Comparison of ENCODE assay signal across 10 mouse cellular contexts in genomic region chr14:57887171-57887570, GRCm38 (mm10). TPM values are rescaled to one million over a fixed set of nuclear protein-coding genes. Genes with fewer than 3 reads are reported as not detected.
DNase-seq lines count a peak whose midpoint lies in the region; ATAC-seq lines count a peak whose summit lies in the region.
"Had no signal": no experiment of that assay in that cellular context is flagged by ENCODE, and none has a peak within 500 bp of the region (broad histone marks: within the 10 kb centered on the region; RNA-seq: fewer than 3 reads in every experiment).

No protein-coding gene starts in this region.

- no peak overlapping the region for H3K4me2 ChIP-seq in midbrain, embryonic 14.5 days (ENCODE audit: low read length)
- no peak overlapping the region for H3K4me2 ChIP-seq in midbrain, embryonic 11.5 days
- H3K4me2 ChIP-seq in stomach, embryonic 16.5 days (ENCODE audit: low read depth, low read length) = 0 out of 2 replicates have a peak overlapping the region, but pooled peaks have one; percentile 12
- no peak overlapping the region for H3K4me2 ChIP-seq in forebrain, embryonic 14.5 days (ENCODE audit: low read length)
- H3K4me2 ChIP-seq: embryonic facial prominence, embryonic 15.5 days had no signal

- intact Hi-C loops in left cerebral cortex, postnatal 36 days (cut with DNase I) = no loop called here

- no peak overlapping the region for H3K27ac ChIP-seq in midbrain, embryonic 14.5 days (replicated peaks; ENCODE audit: low read depth, low read length)
- no peak overlapping the region for H3K27ac ChIP-seq in midbrain, embryonic 11.5 days (ENCODE audit: low read depth, low read length)
- H3K27ac ChIP-seq in stomach, embryonic 16.5 days (ENCODE audit: low read length) = no peak overlapping the region
- H3K27ac ChIP-seq in forebrain, embryonic 14.5 days (ENCODE audit: low read depth, low read length) = no peak overlapping the region
- H3K27ac ChIP-seq: embryonic facial prominence, embryonic 15.5 days had no signal

- H3K4me3 ChIP-seq in midbrain, embryonic 14.5 days (replicated peaks; ENCODE audit: low read depth, low read length) = no peak overlapping the region
- no peak overlapping the region for H3K4me3 ChIP-seq in midbrain, embryonic 11.5 days (ENCODE audit: low read depth, low read length)
- no peak overlapping the region for H3K4me3 ChIP-seq in stomach, embryonic 16.5 days (replicated peaks; ENCODE audit: low read length)
- no peak overlapping the region for H3K4me3 ChIP-seq in forebrain, embryonic 14.5 days (ENCODE audit: low read depth, low read length)
- H3K4me3 ChIP-seq: embryonic facial prominence, embryonic 15.5 days had no signal

- peak; percentile 28 for DNase-seq in CD4-positive, CD25-positive, alpha-beta regulatory T cell, adult 2 months (ENCODE audit: low read depth, low spot score)
- peak; percentile 15 for DNase-seq in midbrain, embryonic 14.5 days
- DNase-seq in midbrain, embryonic 11.5 days (ENCODE audit: low spot score, missing footprints) = no peak
- peak; percentile 14 to 40 for DNase-seq in kidney, postnatal 25 days
- DNase-seq in left cerebral cortex, postnatal 36 days (ENCODE audit: low spot score in 2 of 2) = no peak
- DNase-seq in forebrain, embryonic 14.5 days (ENCODE audit: low spot score) = no peak

- WGBS in midbrain, embryonic 14.5 days = 76% methylated on average over 8 of the region's 8 CpGs
- WGBS in midbrain, embryonic 11.5 days = 84% methylated on average over 8 of the region's 8 CpGs
- WGBS in stomach, embryonic 16.5 days = 54% methylated on average over 8 of the region's 8 CpGs
- WGBS in forebrain, embryonic 14.5 days = 91% methylated on average over 8 of the region's 8 CpGs

- H3K4me1 ChIP-seq in midbrain, embryonic 14.5 days (ENCODE audit: control insufficient read depth, insufficient read depth, low read length) = peaks cover 24% of the 10 kb centered on the region
- H3K4me1 ChIP-seq in midbrain, embryonic 11.5 days (ENCODE audit: control insufficient read depth, insufficient read depth, low read length) = no peaks in the 10 kb centered on the region
- peaks cover 20% of the 10 kb centered on the region for H3K4me1 ChIP-seq in stomach, embryonic 16.5 days (ENCODE audit: control insufficient read depth, insufficient read depth, low read length)
- peaks cover 8% of the 10 kb centered on the region; the same call in 1 of the 2 replicates for H3K4me1 ChIP-seq in forebrain, embryonic 14.5 days (ENCODE audit: control insufficient read depth, insufficient read depth, low read length)

- no peak overlapping the region for H3K9ac ChIP-seq in midbrain, embryonic 14.5 days (replicated peaks; ENCODE audit: low read length)
- no peak overlapping the region for H3K9ac ChIP-seq in midbrain, embryonic 11.5 days (ENCODE audit: low read length)
- H3K9ac ChIP-seq in stomach, embryonic 16.5 days (ENCODE audit: low read length) = 0 out of 2 replicates have a peak overlapping the region, but pooled peaks have one; percentile 33
- no peak overlapping the region for H3K9ac ChIP-seq in forebrain, embryonic 14.5 days (ENCODE audit: low read length)
- H3K9ac ChIP-seq: embryonic facial prominence, embryonic 15.5 days had no signal

- H3K36me3 ChIP-seq in midbrain, embryonic 14.5 days (ENCODE audit: control insufficient read depth, insufficient read depth, low read length) = no peaks in the 10 kb centered on the region; the same call in 1 of the 2 replicates
- no peaks in the 10 kb centered on the region for H3K36me3 ChIP-seq in midbrain, embryonic 11.5 days (ENCODE audit: control insufficient read depth, insufficient read depth, low read length)
- no peaks in the 10 kb centered on the region for H3K36me3 ChIP-seq in stomach, embryonic 16.5 days (ENCODE audit: control insufficient read depth, insufficient read depth, low read length)
- H3K36me3 ChIP-seq in forebrain, embryonic 14.5 days (ENCODE audit: control insufficient read depth, insufficient read depth, low read length) = no peaks in the 10 kb centered on the region
- H3K36me3 ChIP-seq: embryonic facial prominence, embryonic 15.5 days had no signal

- no peak for ATAC-seq in CD4-positive, CD25-positive, alpha-beta regulatory T cell, adult 4 months
- ATAC-seq in midbrain, embryonic 14.5 days (ENCODE audit: low FRiP score, low TSS enrichment) = no peak
- ATAC-seq in midbrain, embryonic 11.5 days (ENCODE audit: low FRiP score) = no peak
- ATAC-seq in stomach, embryonic 16.5 days (ENCODE audit: insufficient read depth, low FRiP score) = no peak
- ATAC-seq in forebrain, embryonic 14.5 days = no peak
- ATAC-seq: intestine, postnatal 0 days had no signal

- no peaks in the 10 kb centered on the region for H3K9me3 ChIP-seq in midbrain, embryonic 14.5 days (ENCODE audit: control insufficient read depth, low read length)
- H3K9me3 ChIP-seq in midbrain, embryonic 11.5 days (ENCODE audit: control insufficient read depth, low read length) = no peaks in the 10 kb centered on the region
- H3K9me3 ChIP-seq in stomach, embryonic 16.5 days (replicated peaks; ENCODE audit: control insufficient read depth, low read length) = no peaks in the 10 kb centered on the region
- H3K9me3 ChIP-seq in forebrain, embryonic 14.5 days (replicated peaks; ENCODE audit: control insufficient read depth, low read length) = no peaks in the 10 kb centered on the region
- H3K9me3 ChIP-seq: embryonic facial prominence, embryonic 15.5 days had no signal

- no peaks in the 10 kb centered on the region for H3K27me3 ChIP-seq in midbrain, embryonic 14.5 days (ENCODE audit: control insufficient read depth, insufficient read depth, low read length)
- no peaks in the 10 kb centered on the region for H3K27me3 ChIP-seq in midbrain, embryonic 11.5 days (ENCODE audit: control insufficient read depth, insufficient read depth, low read length)
- no peaks in the 10 kb centered on the region for H3K27me3 ChIP-seq in stomach, embryonic 16.5 days (ENCODE audit: control insufficient read depth, insufficient read depth, low read length)
- H3K27me3 ChIP-seq in forebrain, embryonic 14.5 days (replicated peaks; ENCODE audit: control insufficient read depth, insufficient read depth, low read length) = no peaks in the 10 kb centered on the region
- H3K27me3 ChIP-seq: embryonic facial prominence, embryonic 15.5 days had no signal

RNA-seq across cellular contexts. Expression of gene Zdhhc20, which starts 2.9 kb away (rescaled TPM):
- polyA plus RNA-seq in CD4-positive, CD25-positive, alpha-beta regulatory T cell, adult 4 months (2017; shearing (Covaris generic)) = 100 to 1,000 TPM; 212 to 215 TPM
- polyA plus RNA-seq in midbrain, embryonic 14.5 days (2014; fragmentation: Nextera tagmentation; extraction: Ambion mirVana) = 37.5 and 43.2 TPM in 2 replicates
- polyA plus RNA-seq in midbrain, embryonic 11.5 days (2014; fragmentation: Nextera tagmentation; extraction: Ambion mirVana) = 53.6 and 59.1 TPM in 2 replicates
- 68.6 and 71.2 TPM in 2 replicates for polyA plus RNA-seq in stomach, embryonic 16.5 days (2015; fragmentation: Nextera tagmentation; extraction: Ambion mirVana)
- total RNA-seq in left cerebral cortex, postnatal 36 days (2021) = 10 to 100 TPM; 31.0 to 42.4 TPM
- polyA plus RNA-seq in forebrain, embryonic 14.5 days (2014; fragmentation: Nextera tagmentation; extraction: Ambion mirVana) = 29.7 and 37.1 TPM in 2 replicates

Comparison
In these comparisons a context has a peak if more than half of its experiments do, and no peak if none do; other contexts are left out.
1. DNase-seq: peak in CD4-positive, CD25-positive, alpha-beta regulatory T cell, adult 2 months (single experiment), midbrain, embryonic 14.5 days (single experiment) and kidney, postnatal 25 days (2 of 2); none in midbrain, embryonic 11.5 days (single experiment), left cerebral cortex, postnatal 36 days (0 of 2) and forebrain, embryonic 14.5 days (single experiment).